Mouse (Mus musculus) heart, embryonic 11.5 days (tissue): ENCODE measurements around the gene Mcat. TPM values are rescaled to one million over a fixed set of nuclear protein-coding genes. Genes with fewer than 3 reads are reported as not detected.

ENCODE experiments used
- ATAC-seq: fragments of 200-750 bp; cut with Nextera tagmentation; replicated peaks from 2 replicates; pipeline ENCODE4 v1.8.0; 2017; ENCODE audit warnings: moderate library complexity; ENCODE audit not compliant: insufficient number of reproducible peaks, low FRiP score, low TSS enrichment
- H3K27ac ChIP-seq: fragments of 300-500 bp; sonication (generic); 2 replicates; pipeline ENCODE4 v1.5.1; 2014; ENCODE audit warnings: mild to moderate bottlenecking, low read depth, low read length
- H3K27me3 ChIP-seq: fragments of 300-500 bp; sonication (generic); 2 replicates; pipeline ENCODE4 v1.6.1; 2014; ENCODE audit warnings: mild to moderate bottlenecking, low read length, mixed read lengths; ENCODE audit not compliant: control insufficient read depth, insufficient read depth
- H3K36me3 ChIP-seq: fragments of 300-500 bp; sonication (generic); 2 replicates; pipeline ENCODE4 v1.6.1; 2014; ENCODE audit warnings: mild to moderate bottlenecking, low read length, moderate library complexity, mixed read lengths; ENCODE audit not compliant: control insufficient read depth, insufficient read depth
- H3K4me1 ChIP-seq: fragments of 300-500 bp; sonication (generic); 2 replicates; pipeline ENCODE4 v1.6.1; 2014; ENCODE audit warnings: low read length; ENCODE audit not compliant: control insufficient read depth, insufficient read depth
- H3K4me2 ChIP-seq: fragments of 300-500 bp; sonication (generic); 2 replicates; pipeline ENCODE4 v1.6.1; 2014; ENCODE audit warnings: mild to moderate bottlenecking, moderate library complexity
- H3K4me3 ChIP-seq: fragments of 300-500 bp; sonication (generic); 2 replicates; pipeline ENCODE4 v1.5.1; 2014; ENCODE audit warnings: low read depth, low read length
- H3K9ac ChIP-seq: fragments of 300-500 bp; sonication (generic); 2 replicates; pipeline ENCODE4 v1.6.1; 2014; ENCODE audit warnings: mild to moderate bottlenecking, low read depth, low read length, moderate library complexity
- H3K9me3 ChIP-seq: fragments of 300-500 bp; sonication (generic); replicated peaks from 2 replicates; pipeline ENCODE4 v1.6.1; 2016; ENCODE audit warnings: low read length; ENCODE audit not compliant: control insufficient read depth
- WGBS: fragments of 180-500 bp; shearing (Covaris S2); extraction: QIAGEN DNeasy Blood & Tissue Kit; methylation state at CpG from one replicate; pipeline ENCODE4 v1.1.7; 2014; ENCODE audit not compliant: insufficient replicate concordance; 5-methylcytosine and 5-hydroxymethylcytosine counted together
- polyA plus RNA-seq: library from polyadenylated mRNA; unstranded; fragments of >200 nt; fragmentation: Nextera tagmentation; extraction: Ambion mirVana; gene quantifications from 2 replicates; pipeline ENCODE4 v1.2.1, GENCODE M21; 2014

Gene Mcat
- polyA plus RNA-seq, 1 experiment from 2014 or later: 28.3 TPM

DNA sequence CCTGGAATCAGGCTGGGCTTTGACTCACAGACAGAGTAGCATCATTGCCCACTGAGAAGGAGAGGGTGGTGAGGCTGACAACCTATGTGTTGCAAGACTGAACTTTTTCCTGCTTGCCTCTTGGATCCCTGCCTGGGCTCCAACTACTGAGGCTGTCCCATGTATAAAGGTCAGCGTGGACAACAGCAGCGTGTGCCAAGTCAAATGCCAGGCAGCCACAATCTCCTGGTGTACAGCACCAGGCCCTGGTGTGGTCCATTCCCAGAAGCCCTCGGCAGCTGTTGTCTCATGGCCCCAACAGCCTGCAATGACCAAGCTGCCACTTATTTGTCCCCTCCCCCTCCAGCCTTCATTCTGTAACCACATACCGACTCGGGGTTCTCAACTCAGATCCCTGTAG lies 8.0 kb upstream of the Mcat start:
- ATAC-seq: no peak
- Histone ChIP-seq H3K27me3 (no peaks in the 10 kb centered on the region), H3K36me3 (peaks cover 12% of the 10 kb centered on the region), H3K4me2 (no peak overlapping the region), H3K9ac (no peak overlapping the region), H3K9me3 (no peaks in the 10 kb centered on the region), H3K4me1 (no peaks in the 10 kb centered on the region), H3K4me3 (no peak overlapping the region), H3K27ac (no peak overlapping the region)
- WGBS: 88% methylated on average over 5 of the region's 5 CpGs

DNA sequence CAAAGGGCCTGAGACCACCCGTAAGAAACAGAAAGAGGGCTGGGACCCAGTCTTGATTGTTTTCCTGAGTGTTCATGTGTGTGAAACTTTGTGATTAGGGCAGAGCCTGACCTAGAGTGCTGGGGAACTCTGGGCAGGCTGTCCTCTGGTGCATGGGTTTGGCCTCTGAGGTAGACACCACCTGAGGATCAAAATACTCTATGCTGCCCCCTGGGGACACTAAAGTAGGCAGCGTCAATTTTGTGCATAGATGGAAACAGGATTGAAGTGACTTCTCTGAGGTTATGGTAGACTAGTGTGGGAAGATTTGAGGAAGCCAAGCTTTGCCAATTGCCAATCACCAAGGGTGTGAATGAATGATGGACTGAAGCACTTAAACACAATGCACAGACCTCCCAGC lies 7.1 kb upstream of the Mcat start:
- peaks cover 8% of the 10 kb centered on the region for H3K36me3 ChIP-seq
- 65% methylated on average over 2 of the region's 2 CpGs for WGBS

DNA sequence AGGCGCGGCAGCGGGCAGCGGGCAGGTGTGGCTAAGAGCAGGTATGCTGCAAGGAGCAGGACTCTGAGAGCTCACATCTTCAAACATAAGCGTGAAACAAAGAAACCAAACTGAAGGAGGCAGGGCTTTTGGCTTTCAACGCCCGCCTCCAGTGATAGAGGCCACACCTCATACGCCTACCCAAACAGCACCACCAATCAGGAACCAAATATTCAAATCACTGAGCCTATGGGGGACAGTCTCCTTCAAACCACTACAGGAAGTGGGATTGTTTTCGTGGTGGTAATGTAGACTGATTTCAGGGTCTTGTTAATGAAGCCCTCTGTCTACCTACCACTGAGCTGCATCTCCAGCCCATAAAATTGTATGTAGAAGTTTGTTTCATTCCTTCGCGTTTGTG lies 6.1 kb upstream of the Mcat start:
- Histone ChIP-seq H3K9ac (no peak overlapping the region), H3K9me3 (no peaks in the 10 kb centered on the region), H3K4me3 (no peak overlapping the region), H3K4me2 (no peak overlapping the region), H3K27me3 (no peaks in the 10 kb centered on the region), H3K27ac (no peak overlapping the region), H3K4me1 (no peaks in the 10 kb centered on the region), H3K36me3 (0 out of 2 replicates have a peak, but pooled peaks cover 2% of the 10 kb centered on the region)
- ATAC-seq: no peak
- 45% methylated on average over 11 of the region's 11 CpGs for WGBS

More for the DNA sequence above, 7.1 kb upstream of the Mcat start:
- Histone ChIP-seq H3K27ac (no peak overlapping the region), H3K4me2 (no peak overlapping the region), H3K27me3 (no peaks in the 10 kb centered on the region), H3K4me3 (no peak overlapping the region), H3K9me3 (no peaks in the 10 kb centered on the region), H3K4me1 (no peaks in the 10 kb centered on the region), H3K9ac (no peak overlapping the region)
- ATAC-seq: no peak

DNA sequence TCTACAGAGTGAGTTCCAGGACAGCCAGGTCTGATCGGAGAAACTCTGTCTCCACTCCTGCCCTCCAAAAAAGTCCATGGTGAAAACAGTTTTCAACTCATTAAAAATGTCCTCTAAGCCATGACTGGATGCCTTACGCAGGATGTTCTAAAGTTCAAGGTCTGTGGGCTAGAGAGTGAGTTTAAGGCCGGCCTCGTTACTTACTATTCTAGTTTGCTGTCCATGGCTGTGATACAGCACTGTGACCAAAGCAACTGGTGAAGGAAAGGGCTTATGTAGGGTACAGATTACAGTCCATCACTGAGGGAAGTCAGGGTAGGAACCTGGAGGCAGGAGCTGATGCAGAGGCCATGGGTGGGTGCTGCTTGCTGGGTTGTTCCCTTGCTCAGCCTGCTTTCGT lies 5.0 kb upstream of the Mcat start:
- Histone ChIP-seq H3K36me3 (no peaks in the 10 kb centered on the region), H3K4me2 (no peak overlapping the region), H3K4me3 (no peak overlapping the region), H3K27ac (no peak overlapping the region), H3K27me3 (no peaks in the 10 kb centered on the region), H3K9ac (no peak overlapping the region), H3K9me3 (no peaks in the 10 kb centered on the region), H3K4me1 (0 out of 2 replicates have a peak, but pooled peaks cover 3% of the 10 kb centered on the region)
- WGBS: 92% methylated on average over 5 of the region's 5 CpGs
- ATAC-seq: no peak

DNA sequence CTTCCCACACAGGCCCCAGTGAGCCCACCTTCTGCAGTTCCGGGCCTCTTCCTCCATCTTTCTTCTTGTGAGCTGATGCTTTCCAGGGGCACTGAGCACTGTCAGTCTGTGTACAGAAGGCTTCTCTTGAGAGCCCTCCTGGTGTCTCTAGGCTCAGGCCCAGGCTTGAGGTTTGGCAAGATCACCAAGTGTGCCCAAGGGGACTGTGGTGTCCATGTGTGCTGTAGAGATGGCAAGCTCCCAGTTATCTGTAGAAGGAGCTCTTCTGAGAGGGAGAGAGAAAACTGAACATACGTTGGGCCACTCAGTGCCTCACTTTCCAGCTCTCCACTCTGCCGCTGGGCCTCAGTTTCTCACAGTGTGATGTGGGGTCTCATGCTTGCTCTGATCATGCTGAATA lies 4.1 kb upstream of the Mcat start:
- 88% methylated on average over 3 of the region's 3 CpGs for WGBS
- H3K27me3 ChIP-seq: no peaks in the 10 kb centered on the region
- H3K4me3 ChIP-seq: no peak overlapping the region
- H3K9me3 ChIP-seq: no peaks in the 10 kb centered on the region
- no peak for ATAC-seq
- no peak overlapping the region for H3K4me2 ChIP-seq
- H3K4me1 ChIP-seq: peaks cover 5% of the 10 kb centered on the region; the same call in 1 of the 2 replicates
- no peaks in the 10 kb centered on the region for H3K36me3 ChIP-seq
- H3K27ac ChIP-seq: no peak overlapping the region
- H3K9ac ChIP-seq: no peak overlapping the region

DNA sequence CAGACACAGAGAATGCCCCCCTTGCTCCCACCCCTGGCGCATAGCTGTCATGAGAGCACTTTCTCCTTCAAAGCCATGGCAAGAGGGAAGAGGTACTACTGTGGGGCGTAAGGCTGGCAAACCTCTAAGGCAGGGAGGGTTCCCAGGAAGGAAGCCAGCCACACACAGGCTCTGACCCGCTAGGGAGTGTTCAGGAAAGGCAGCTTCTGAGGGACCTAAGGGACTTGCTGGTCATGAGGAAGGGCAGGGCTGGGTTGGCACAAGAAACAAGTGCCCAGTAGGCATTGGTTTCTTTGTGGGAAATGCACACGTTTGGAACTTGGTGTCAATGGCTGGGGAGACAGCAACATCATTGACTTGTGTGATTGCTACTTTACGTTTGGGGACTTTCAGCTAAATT lies 2.4 kb upstream of the Mcat start:
- Histone ChIP-seq H3K27me3 (no peaks in the 10 kb centered on the region), H3K4me1 (peaks cover 8% of the 10 kb centered on the region; the same call in 1 of the 2 replicates), H3K4me3 (no peak overlapping the region), H3K27ac (no peak overlapping the region), H3K4me2 (peak overlapping the region; percentile 24), H3K9ac (no peak overlapping the region), H3K9me3 (no peaks in the 10 kb centered on the region), H3K36me3 (no peaks in the 10 kb centered on the region)
- 75% methylated on average over 5 of the region's 5 CpGs for WGBS
- ATAC-seq: no peak

DNA sequence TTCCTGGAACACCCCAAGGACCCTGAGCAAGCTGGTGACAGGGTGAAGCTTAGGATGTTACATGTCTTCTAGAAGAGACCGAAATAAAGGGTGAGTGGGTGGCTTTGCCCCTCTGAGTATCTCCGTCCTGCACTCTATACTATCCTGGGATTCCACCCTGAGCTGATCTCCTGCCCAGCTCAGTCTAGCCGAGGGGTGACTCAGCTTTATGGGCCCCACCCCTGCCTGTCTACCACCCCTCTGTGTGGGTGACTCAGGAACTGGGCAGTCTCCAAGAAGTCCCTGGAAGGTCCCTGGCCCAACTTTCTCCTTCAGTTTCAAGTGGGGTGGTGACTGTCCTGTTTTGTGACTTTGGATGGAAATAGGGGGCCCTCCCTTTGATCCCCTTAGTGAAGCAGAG lies 1.8 kb upstream of the Mcat start:
- Histone ChIP-seq H3K9me3 (no peaks in the 10 kb centered on the region), H3K4me3 (no peak overlapping the region), H3K36me3 (no peaks in the 10 kb centered on the region), H3K27me3 (no peaks in the 10 kb centered on the region), H3K9ac (no peak overlapping the region), H3K4me1 (peaks cover 8% of the 10 kb centered on the region; the same call in 1 of the 2 replicates), H3K27ac (no peak overlapping the region), H3K4me2 (peak overlapping the region; percentile 24)
- ATAC-seq: peak; percentile 79
- WGBS: 71% methylated on average over 3 of the region's 3 CpGs

DNA sequence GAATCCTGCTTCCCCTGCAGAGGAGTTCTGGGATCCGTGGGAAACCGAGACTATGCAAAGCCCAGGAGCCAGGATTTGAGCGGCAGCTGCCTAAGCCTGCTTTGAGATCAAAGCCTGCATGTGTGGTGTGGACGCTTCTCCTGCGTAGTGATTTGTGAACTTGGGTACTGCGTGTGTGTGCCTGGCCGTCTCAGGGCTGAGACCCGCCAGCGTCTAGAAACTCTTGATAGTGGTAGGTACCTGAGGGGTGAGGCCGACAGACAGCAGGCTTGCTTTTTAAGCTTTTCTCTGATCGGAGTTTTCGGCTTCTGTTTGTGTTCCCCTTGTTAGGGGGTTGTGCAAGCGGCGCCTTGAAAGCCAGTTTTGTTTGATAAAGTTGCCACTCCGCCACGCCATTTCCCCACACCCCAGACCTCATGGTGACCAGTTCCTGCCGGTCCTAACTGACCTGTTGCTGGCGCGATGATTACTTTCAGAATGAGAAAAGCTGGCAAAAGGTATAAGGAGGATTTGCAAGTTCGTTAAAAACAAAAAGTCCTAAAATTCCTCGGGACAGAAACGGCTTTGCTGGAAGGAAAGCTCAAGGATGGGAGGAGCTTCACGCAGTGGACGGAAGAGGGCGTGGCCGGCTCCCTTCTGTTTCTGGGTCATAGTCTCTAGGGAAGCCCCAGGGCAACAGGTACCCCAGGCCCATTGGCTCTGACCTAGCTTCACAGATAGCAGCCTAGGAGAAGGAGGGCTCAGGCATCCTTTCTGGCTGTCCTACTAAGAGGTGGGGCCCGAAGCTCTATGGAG lies 467 bp upstream of the Mcat start:
- WGBS: 2% methylated on average over 27 of the region's 27 CpGs
- peak overlapping the region; percentile 58 for H3K4me3 ChIP-seq
- H3K27ac ChIP-seq: peak overlapping the region; percentile 78
- no peaks in the 10 kb centered on the region for H3K36me3 ChIP-seq
- no peaks in the 10 kb centered on the region for H3K9me3 ChIP-seq
- H3K4me2 ChIP-seq: peak overlapping the region; percentile 83
- H3K4me1 ChIP-seq: peaks cover 8% of the 10 kb centered on the region; the same call in 1 of the 2 replicates
- peak overlapping the region; percentile 77 for H3K9ac ChIP-seq
- no peaks in the 10 kb centered on the region for H3K27me3 ChIP-seq
- peak; percentile 16; the same call in 1 of the 2 replicates for ATAC-seq
